Mouse (Mus musculus) layer of hippocampus, adult 9-11 months (tissue): ENCODE data around the gene Cbr1.
"Not testable (repeated sequence)": the region's sequence is repeated elsewhere in the genome, so short reads cannot be mapped to it uniquely, and the experiment has no call there.

Experiments used
- DNase-seq: peaks from one replicate; pipeline ENCODE4 v3.0.0; 2022

The Cbr1 gene

DNA sequence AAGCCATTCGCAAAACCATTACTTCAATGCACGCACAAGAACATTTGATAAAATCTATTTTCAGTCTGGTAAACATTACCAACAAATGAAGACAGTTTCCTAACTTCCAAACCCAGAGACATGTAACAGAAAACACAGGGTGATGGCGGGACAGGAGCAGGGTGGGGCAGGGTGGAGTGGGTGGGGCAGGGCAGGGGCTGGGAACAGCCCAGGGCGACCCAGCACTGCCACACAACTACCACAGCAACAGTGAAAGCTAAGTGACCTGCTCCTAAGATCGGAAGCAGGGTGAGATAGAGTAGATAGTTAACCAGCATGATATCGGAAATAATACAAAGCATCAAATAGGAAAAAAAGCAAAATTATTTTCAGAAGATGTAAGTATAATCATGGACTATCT is 6.2 kb upstream of the Cbr1 start:
- DNase-seq = no peak

DNA sequence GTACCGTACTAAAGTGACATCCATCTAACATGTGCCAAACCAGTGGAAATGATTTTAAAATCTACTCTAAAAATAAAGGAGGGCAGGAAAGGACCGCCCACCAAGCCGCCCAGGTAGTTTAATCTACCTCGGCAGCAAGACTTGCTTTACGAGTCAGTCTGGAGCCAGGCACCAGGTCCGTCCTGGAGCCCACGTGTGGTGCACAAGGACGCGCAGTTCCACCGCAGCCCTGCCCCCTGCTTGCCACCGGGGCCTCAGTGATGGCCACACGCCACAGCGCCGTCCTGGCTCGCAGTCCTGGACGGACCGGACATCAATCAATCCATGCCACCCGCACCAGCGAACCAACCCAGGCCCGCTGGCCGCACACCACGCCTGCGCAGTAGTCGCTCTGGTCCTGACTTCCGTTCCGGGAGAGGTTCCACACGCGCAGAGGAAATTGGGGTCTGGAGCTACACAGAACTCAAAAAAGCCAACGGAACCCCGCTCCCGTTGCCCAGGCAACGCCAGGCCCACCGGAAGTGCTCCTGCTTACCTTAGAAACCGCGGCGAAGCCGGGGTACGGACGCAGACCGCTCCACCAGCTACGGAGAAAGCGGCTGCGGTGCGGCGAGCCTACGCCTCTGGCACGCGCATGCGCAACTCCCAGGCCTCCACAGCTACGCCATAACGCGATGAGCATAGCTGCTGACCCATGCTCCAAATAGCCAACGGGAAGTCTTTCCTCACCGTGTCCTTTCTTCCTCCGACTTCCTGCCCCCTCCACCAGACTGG is 2.0 kb upstream of the Cbr1 start, which contains the start of gene Setd4:
Gene Setd4 (minus strand): TSS at position 625 of the 774 bp plus-strand sequence.
- peak; percentile 95 for DNase-seq

DNA sequence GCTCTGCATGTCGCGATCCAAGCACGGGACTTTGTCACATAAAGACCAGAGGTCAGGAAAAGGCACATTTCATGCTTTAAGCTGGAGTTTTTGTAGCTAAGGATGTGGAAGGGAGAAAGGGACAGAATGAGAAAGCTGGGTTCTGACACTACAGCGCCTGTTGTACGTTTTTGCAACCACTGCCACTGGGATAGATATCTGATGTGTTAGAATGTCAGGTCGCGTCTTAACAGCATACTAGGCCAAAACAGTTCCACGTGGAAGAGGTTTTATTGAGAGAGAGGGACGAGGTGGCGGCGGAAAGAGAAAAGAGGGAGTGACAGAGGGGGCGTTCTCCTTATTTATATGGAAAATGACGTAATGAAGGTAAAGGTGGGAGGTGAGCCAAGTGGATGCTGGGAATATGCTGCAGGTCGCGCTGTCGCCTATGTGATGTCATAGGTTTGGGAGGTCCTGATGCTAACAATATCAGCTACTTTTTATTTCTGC is 1.1 kb upstream of the Cbr1 start:
- DNase-seq = peak; percentile 38

DNA sequence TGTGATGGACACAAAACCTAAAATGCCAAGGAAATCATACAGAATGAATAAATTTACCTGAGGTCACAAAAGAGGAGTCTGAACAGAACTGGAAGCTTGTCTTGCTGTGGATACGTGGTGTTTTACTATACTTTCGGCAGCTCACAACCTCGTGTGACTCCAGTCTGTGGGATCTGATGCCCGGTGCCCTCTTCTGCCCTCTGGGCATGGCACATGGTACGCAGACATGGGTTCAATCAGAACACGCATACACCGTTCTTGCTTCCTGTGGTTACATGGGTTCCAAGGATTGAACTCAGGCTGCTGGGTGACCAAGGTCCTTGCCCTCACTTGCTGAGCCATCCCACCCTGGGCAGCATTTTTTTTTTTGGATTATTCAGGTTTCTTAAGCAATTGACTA is 493 bp downstream of the Cbr1 start:
- no peak for DNase-seq

DNA sequence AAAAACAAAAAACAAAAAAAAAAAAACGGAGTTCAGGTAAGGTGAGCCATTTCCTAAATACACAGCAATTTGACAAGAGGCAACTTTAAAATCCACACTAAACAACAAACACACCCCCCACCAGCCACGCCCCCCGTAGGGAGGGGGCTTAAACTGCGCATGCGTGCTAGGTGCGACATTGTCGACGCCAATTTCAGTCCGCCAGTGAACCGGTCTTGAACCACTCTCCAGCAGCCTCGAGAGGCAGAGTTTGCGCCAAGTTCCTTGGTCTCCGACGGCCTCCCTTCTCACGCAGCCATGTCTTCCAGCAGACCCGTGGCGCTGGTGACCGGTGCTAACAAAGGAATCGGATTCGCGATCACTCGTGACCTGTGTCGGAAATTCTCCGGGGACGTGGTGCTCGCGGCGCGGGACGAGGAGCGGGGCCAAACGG is 2.0 kb downstream of the Cbr1 start:
- peak; percentile 75 for DNase-seq

DNA sequence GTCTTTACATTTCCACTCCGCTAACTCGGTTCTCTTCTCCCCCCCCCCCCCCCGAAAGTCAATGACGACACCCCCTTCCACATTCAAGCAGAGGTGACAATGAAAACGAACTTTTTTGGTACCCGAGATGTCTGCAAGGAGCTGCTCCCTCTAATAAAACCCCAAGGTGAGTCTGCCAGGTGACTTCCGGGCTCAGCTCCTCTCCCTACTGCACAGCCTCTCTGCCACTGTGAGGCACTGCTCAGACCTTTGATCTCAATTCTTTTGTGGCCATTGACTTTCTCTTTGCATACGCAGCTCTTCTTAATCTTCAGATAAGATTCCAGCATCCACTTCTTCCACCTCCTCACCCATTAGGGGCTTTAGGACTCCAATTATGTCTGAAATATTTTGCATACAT is 3.1 kb downstream of the Cbr1 start:
- DNase-seq = no peak

DNA sequence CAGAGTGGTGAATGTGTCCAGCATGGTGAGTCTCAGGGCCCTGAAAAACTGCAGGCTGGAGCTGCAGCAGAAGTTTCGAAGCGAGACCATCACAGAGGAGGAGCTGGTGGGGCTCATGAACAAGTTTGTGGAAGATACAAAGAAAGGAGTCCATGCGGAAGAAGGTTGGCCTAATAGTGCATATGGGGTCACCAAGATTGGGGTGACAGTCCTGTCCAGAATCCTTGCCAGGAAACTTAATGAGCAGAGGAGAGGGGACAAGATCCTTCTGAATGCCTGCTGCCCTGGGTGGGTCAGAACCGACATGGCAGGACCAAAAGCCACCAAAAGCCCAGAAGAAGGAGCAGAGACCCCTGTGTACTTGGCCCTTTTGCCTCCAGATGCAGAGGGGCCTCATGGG is 4.1 kb downstream of the Cbr1 start:
- no peak for DNase-seq

DNA sequence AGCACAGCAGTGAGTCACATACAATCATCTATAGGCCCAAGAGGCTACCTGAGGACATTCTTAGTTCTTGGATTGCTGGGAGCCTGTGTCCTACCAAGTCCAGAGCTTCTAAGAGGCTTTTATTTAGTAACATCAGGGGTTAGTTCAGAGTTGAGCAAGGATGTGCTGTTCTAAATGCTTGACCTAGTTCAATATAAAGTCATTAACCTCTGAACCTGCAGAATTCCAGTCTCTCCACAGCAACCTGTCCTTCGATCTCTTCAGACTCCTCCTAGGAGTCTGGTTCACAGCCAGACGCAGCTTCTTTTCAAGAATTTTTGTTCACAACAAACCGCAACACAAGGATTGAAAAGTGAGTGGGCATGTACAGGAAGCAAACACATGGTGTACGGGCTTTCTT is 5.3 kb downstream of the Cbr1 start:
- no peak for DNase-seq

DNA sequence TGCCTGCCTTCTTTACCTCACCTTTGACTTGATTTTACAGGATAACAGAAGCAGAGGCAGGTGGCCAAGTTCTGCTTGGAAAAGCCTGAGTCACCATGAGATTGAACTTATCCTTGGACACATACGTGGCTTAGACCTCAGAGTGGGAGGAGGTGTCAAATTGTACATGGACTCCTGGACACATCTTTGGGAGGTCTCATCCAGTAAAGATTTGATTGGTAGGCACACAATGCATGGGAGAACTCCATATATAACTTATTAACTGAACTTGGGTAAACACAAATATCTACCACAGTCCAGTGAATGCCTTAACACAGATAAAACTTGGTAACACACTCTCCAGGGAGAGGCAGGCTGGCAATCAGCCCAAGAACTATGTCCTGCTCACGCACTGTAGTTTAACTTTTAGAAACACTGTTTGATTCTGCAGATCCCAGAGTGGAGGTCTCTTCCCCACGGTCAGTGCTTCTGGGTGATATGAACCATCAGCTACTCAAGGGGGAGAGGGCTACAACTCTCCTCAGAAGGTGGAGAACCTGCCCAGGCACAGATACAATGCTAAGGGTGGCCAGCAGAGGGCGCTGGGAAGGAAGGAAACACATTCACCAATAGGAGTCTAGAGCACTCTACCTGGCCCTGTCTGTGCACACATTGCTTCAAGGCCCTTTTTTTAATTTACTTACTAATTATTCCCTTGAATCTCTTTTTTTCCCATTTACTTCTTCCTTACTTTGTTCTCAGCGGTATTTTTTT is 9.6 kb downstream of the Cbr1 start:
- peak; percentile 25 for DNase-seq

DNA sequence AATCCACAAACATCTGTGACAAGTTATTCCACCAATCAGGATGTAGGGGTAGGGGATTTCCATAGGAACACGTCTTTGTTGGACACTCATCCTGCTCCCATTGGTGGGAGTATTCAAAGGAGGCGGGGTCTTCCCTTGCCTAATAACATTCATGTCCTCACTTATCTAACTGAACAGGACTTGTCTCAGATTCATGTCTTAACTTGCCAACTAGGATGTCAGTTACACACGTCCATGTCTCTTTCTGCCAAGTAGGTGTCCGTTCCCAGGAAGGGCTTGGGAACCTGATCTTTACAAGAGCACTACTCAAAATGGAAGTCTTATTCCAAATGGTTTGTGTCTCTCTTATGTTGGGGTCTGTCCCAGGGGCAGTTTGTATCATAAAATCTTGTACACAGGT is 18.1 kb downstream of the Cbr1 start:
- DNase-seq = not testable (repeated sequence)

DNA sequence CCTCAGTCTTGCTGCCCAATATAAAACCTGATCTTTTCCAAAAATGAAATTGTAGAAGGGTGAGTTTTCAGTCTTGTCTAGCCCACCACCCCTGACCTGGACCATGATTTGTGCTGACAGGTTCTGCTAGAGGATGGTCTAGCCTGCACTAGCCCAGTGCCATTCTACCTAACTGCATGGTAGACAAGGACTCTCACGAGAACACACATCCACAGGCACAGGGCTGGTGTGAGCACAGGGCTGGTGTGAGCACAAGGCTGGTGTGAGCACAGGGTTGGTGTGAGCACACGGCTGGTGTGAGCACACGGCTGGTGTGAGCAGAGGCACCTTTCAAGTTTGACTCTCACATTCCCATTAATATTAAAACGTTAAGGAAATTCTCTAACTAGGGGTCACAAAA is 19.0 kb downstream of the Cbr1 start:
- no peak for DNase-seq

DNA sequence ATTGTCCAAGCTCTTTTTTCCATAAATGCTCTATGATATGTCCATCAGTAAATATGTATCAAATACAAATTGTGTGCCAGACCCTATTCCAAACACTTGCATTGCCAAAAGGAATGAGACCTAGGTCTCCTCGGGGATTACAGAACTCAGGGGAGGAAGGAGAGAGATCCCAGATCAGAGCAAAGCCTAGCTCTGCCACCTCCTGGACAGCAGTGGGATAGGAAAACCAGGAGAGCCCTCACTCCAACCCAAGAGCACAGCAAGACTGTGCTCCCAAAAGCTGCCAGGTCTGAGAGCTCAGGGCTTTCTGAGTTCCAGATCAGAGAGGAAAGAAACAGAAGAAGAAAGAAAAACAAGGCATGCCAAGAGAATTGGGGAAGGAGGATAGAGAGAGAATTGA is 21.1 kb downstream of the Cbr1 start:
- no peak for DNase-seq

DNA sequence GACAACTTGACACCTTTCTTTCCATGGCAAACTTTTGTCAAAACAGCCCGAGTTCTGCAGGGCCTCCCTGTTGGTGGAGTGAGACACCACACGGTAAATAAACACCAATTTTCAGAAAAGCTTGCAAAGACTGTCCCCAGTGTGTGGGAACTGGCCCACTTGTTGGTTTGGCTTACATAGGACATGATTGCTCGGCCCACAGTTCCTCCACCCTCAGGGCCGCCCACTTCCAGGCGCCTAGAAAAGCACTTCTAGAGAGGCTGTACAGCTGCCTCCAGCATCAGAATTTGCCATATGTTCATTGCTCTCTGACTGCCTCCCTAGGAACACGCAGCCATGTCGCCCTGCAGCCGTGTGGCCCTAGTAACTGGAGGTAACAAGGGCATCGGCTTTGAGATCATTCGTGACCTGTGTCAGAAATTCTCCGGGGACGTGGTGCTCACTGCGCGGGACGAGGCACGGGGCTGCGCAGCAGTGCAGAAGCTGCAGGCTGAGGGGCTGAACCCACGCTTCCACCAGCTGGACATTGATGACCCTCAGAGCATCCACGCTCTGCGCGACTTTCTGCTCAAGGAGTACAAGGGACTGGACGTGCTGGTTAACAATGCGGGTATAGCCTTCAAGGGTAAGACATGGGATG is 22.2 kb downstream of the Cbr1 start, which contains the start of gene Gm5678:
Gene Gm5678 (plus strand): TSS at position 337 of the 640 bp plus-strand sequence.
- peak; percentile 57 for DNase-seq

DNA sequence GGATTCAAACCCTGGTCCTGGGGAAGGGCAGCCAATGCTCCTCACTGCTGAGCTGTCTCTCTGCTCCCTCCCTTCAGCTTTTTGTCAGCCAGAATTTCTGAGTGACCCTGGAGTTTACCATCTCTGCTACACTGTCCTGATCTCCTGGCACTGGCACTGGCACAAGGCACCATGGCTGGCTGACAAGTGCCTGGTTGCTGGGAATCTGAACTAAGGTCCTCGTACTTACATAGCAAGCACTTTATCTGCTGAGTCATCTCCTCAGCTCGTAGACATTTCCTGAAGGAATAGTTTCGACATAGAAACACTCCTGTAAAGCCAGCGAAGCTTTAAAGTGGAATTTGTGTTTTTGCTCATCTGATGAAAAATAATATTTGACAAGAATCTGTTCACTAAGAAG is 38.4 kb downstream of the Cbr1 start:
- DNase-seq = no peak

DNA sequence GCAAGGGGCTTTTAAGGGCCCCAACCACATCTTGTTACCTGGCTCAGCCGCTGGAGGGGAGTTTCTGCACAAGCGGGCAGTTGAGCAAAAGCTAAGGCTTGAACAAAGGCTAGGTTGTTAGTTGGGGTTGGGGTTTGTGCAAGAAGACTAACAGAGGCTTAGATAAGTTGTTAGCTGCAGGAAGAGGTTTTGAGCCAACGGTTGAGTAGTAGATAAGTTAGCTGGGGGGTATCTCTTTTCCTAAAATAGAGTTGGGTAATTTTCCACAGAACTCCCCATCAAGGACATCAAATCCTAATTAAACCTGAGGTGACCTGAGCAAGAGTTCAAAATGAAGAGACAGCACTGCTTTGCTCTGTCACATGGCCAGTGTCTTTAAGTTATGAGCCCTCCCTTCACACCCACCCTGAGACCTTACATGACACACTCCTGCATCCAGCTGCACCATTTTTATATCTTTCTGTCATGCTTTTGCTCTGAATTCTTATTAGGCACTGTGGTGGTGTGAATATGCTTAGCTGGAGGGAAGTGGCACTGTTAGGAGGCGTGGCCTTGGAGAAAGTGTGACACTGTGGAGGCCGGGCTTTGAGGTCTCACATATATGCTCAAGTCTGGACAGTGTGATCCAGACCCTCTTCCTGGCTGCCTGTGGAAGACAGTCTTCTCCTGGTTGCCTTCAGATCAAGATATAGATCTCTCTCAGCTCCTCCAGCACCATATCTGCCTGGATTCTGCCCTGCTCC is 43.0 kb downstream of the Cbr1 start:
- no peak for DNase-seq
